Mouse (Mus musculus): ENCODE data around the gene Nrip3.

GRCm38 (mm10) chr7:109710069-109710468 lies 71.8 kb downstream of the Nrip3 start:
- TF ChIP-seq CTCF (IDR thresholded peaks at IDR 0.05; ENCODE audit: borderline replicate concordance, extremely low read depth, insufficient read depth, insufficient read length) (no peak), POLR2A (IDR thresholded peaks at IDR 0.05; ENCODE audit: borderline replicate concordance, extremely low read depth, insufficient read depth, insufficient read length, poor library complexity, severe bottlenecking) (no peak)

Measured in brain, embryonic 14.5 days (tissue).